Mouse (Mus musculus): ENCODE measurements around the gene Tfap2c. TPM values are rescaled to one million over a fixed set of nuclear protein-coding genes. Genes with fewer than 3 reads are reported as not detected.

Tfap2c gene
- polyA plus RNA-seq (2016; fragmentation: Nextera tagmentation; extraction: Ambion mirVana), result 38.2 and 43.2 TPM in 2 replicates

GRCm38 (mm10) chr2:172549371-172550155 is at the start of gene Tfap2c:
Gene Tfap2c, plus strand, starts transcription at chr2:172549593.
- Histone ChIP-seq H3K27ac (peak within 1 kb of the TSS; percentile 89), H3K4me3 (peak within 1 kb of the TSS; percentile 64), H3K4me1 (peaks cover 93% of the 10 kb centered on the region), H3K27me3 (ENCODE audit: poor library complexity, severe bottlenecking) (peaks cover 100% of the 10 kb centered on the region), H3K9me3 (no peaks in the 10 kb centered on the region), H3K36me3 (replicated peaks) (peaks cover 20% of the 10 kb centered on the region)
- WGBS, result under 1% methylated on average over 70 of the region's 70 CpGs
- peak; percentile 75 for DNase-seq (ENCODE audit: extremely low spot score, low spot score)

- Histone ChIP-seq H3K27ac (no peak overlapping the region), H3K27me3 (ENCODE audit: poor library complexity, severe bottlenecking) (no peaks in the 10 kb centered on the region), H3K9me3 (no peaks in the 10 kb centered on the region), H3K4me3 (no peak overlapping the region), H3K4me1 (peaks cover 11% of the 10 kb centered on the region; the same call in 1 of the 2 replicates), H3K36me3 (replicated peaks) (no peaks in the 10 kb centered on the region)
- no peak for DNase-seq (ENCODE audit: extremely low spot score, low spot score)
- 52% methylated on average over 7 of the region's 7 CpGs for WGBS
These were observed 48.6 kb upstream of the Tfap2c start for GRCm38 (mm10) chr2:172500752-172501316.

DNA sequence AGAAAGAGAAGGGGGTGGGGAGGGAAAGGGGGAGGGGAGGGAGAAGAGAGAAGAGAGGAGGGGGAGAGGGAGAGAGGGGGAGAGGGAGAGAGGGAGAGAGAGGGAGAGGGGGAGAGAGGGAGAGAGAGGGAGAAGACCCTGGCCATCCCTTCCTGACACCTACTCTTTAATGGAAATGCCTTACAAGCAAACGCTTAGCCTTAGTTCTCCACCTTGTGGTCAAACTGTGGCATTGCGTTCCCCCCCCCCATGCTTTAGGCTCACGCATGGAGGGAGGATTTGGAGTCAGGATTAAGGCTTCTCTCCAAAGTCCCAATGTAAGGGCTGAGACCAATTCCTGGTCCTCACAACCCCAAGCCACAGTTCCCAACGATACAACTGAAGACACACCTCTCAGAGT is 48.1 kb upstream of the Tfap2c start:
- Histone ChIP-seq H3K27me3 (ENCODE audit: poor library complexity, severe bottlenecking) (no peaks in the 10 kb centered on the region), H3K4me3 (no peak overlapping the region), H3K27ac (no peak overlapping the region), H3K36me3 (replicated peaks) (no peaks in the 10 kb centered on the region), H3K9me3 (no peaks in the 10 kb centered on the region), H3K4me1 (peaks cover 11% of the 10 kb centered on the region; the same call in 1 of the 2 replicates)
- DNase-seq (ENCODE audit: extremely low spot score, low spot score), result peak; percentile 70
- WGBS, result 4% methylated on average over 4 of the region's 4 CpGs

GRCm38 (mm10) chr2:172502168-172502567 is 47.2 kb upstream of the Tfap2c start:
- Histone ChIP-seq H3K27me3 (ENCODE audit: poor library complexity, severe bottlenecking) (no peaks in the 10 kb centered on the region), H3K9me3 (no peaks in the 10 kb centered on the region), H3K4me3 (no peak overlapping the region), H3K36me3 (replicated peaks) (no peaks in the 10 kb centered on the region), H3K4me1 (peaks cover 11% of the 10 kb centered on the region; the same call in 1 of the 2 replicates), H3K27ac (no peak overlapping the region)
- no peak for DNase-seq (ENCODE audit: extremely low spot score, low spot score)
- WGBS, result 72% methylated on average over 14 of the region's 14 CpGs

GRCm38 (mm10) chr2:172506121-172506520 is 43.3 kb upstream of the Tfap2c start:
- 91% methylated on average over 7 of the region's 7 CpGs for whole genome bisulfite sequencing
- DNase-seq (ENCODE audit: extremely low spot score, low spot score), result no peak
- peaks cover 6% of the 10 kb centered on the region; the same call in 1 of the 2 replicates for H3K4me1 ChIP-seq
- no peaks in the 10 kb centered on the region for H3K27me3 ChIP-seq (ENCODE audit: poor library complexity, severe bottlenecking)
- no peak overlapping the region for H3K4me3 ChIP-seq
- H3K36me3 ChIP-seq (replicated peaks), result no peaks in the 10 kb centered on the region
- no peak overlapping the region for H3K27ac ChIP-seq
- no peaks in the 10 kb centered on the region for H3K9me3 ChIP-seq

GRCm38 (mm10) chr2:172510056-172510712 is 39.2 kb upstream of the Tfap2c start:
- Histone ChIP-seq H3K36me3 (replicated peaks) (no peaks in the 10 kb centered on the region), H3K27me3 (ENCODE audit: poor library complexity, severe bottlenecking) (no peaks in the 10 kb centered on the region), H3K27ac (no peak overlapping the region), H3K4me3 (no peak overlapping the region), H3K9me3 (no peaks in the 10 kb centered on the region), H3K4me1 (no peaks in the 10 kb centered on the region)
- 92% methylated on average over 15 of the region's 15 CpGs for WGBS
- no peak for DNase-seq (ENCODE audit: extremely low spot score, low spot score)

GRCm38 (mm10) chr2:172510899-172511298 is 38.5 kb upstream of the Tfap2c start:
- Histone ChIP-seq H3K27ac (no peak overlapping the region), H3K9me3 (no peaks in the 10 kb centered on the region), H3K4me1 (no peaks in the 10 kb centered on the region), H3K4me3 (no peak overlapping the region), H3K36me3 (replicated peaks) (no peaks in the 10 kb centered on the region), H3K27me3 (ENCODE audit: poor library complexity, severe bottlenecking) (peaks cover 2% of the 10 kb centered on the region; the same call in 1 of the 2 replicates)
- WGBS, result 71% methylated on average over 3 of the region's 3 CpGs
- DNase-seq (ENCODE audit: extremely low spot score, low spot score), result no peak

GRCm38 (mm10) chr2:172516407-172516992 is 32.9 kb upstream of the Tfap2c start:
- DNase-seq (ENCODE audit: extremely low spot score, low spot score), result no peak
- H3K4me3 ChIP-seq, result no peak overlapping the region
- H3K27me3 ChIP-seq (ENCODE audit: poor library complexity, severe bottlenecking), result peaks cover 17% of the 10 kb centered on the region
- no peaks in the 10 kb centered on the region for H3K36me3 ChIP-seq (replicated peaks)
- H3K27ac ChIP-seq, result peak overlapping the region; percentile 30; the same call in 1 of the 2 replicates
- peaks cover 4% of the 10 kb centered on the region; the same call in 1 of the 2 replicates for H3K9me3 ChIP-seq
- H3K4me1 ChIP-seq, result peaks cover 22% of the 10 kb centered on the region
- 27% methylated on average over 11 of the region's 11 CpGs for WGBS

GRCm38 (mm10) chr2:172520616-172521371 is 28.6 kb upstream of the Tfap2c start:
- Histone ChIP-seq H3K4me3 (no peak overlapping the region), H3K36me3 (replicated peaks) (no peaks in the 10 kb centered on the region), H3K27me3 (ENCODE audit: poor library complexity, severe bottlenecking) (peaks cover 16% of the 10 kb centered on the region), H3K27ac (no peak overlapping the region), H3K4me1 (peaks cover 22% of the 10 kb centered on the region), H3K9me3 (peaks cover 4% of the 10 kb centered on the region; the same call in 1 of the 2 replicates)
- 87% methylated on average over 9 of the region's 9 CpGs for WGBS
- no peak for DNase-seq (ENCODE audit: extremely low spot score, low spot score)

DNA sequence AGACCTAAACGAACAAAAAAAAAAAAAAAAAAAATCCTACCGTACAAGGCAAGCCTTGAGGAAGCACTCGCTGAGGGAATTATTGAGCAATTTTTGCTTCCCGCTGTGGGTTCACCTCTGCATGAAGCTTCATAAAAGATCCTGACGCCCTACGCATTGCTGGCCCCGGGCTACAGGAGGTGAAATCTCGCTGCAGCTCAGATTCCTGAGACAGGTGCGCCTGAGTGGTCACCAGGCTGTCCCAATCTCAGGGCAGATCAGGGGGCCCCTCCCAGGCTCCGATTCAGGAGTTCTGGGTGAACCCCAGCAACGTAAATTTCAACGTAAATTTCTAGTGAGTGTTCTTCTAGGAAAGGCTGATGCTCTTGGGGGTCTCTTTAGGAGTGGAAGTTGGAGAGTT is 26.9 kb upstream of the Tfap2c start:
- Histone ChIP-seq H3K4me3 (no peak overlapping the region), H3K36me3 (replicated peaks) (no peaks in the 10 kb centered on the region), H3K27ac (no peak overlapping the region), H3K4me1 (peaks cover 13% of the 10 kb centered on the region), H3K27me3 (ENCODE audit: poor library complexity, severe bottlenecking) (peaks cover 13% of the 10 kb centered on the region), H3K9me3 (peaks cover 1% of the 10 kb centered on the region; the same call in 1 of the 2 replicates)
- 87% methylated on average over 12 of the region's 12 CpGs for WGBS
- DNase-seq (ENCODE audit: extremely low spot score, low spot score), result no peak

DNA sequence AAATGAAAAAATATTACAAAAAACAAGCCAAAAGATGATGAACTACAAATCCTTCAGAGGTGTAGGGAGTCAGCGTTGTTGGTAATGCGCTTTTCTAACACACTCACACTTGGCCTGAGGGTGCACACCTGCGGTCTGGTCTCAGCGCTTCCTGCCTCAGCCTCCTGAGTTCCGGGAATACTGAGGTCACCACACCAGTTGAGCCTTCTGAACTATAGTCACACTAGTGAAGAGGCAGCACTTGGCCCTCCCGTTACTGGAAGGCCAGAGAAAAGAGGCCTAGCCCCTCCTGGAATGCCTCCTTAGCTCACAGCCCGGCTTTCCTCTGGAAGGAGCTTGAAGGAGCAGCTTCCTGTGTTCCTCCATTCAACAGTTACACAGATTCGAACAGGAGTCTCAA is 22.2 kb upstream of the Tfap2c start:
- Histone ChIP-seq H3K4me1 (no peaks in the 10 kb centered on the region), H3K9me3 (no peaks in the 10 kb centered on the region), H3K27ac (no peak overlapping the region), H3K27me3 (ENCODE audit: poor library complexity, severe bottlenecking) (no peaks in the 10 kb centered on the region), H3K4me3 (no peak overlapping the region), H3K36me3 (replicated peaks) (no peaks in the 10 kb centered on the region)
- 87% methylated on average over 8 of the region's 8 CpGs for WGBS
- DNase-seq (ENCODE audit: extremely low spot score, low spot score), result no peak

- H3K4me1 ChIP-seq, result peaks cover 40% of the 10 kb centered on the region
- no peaks in the 10 kb centered on the region for H3K36me3 ChIP-seq (replicated peaks)
- no peak overlapping the region for H3K27ac ChIP-seq
- peaks cover 74% of the 10 kb centered on the region for H3K27me3 ChIP-seq (ENCODE audit: poor library complexity, severe bottlenecking)
- no peak overlapping the region for H3K4me3 ChIP-seq
- no peak for DNase-seq (ENCODE audit: extremely low spot score, low spot score)
- WGBS, result 60% methylated on average over 4 of the region's 4 CpGs
- peaks cover 16% of the 10 kb centered on the region for H3K9me3 ChIP-seq
These were observed 5.4 kb upstream of the Tfap2c start for GRCm38 (mm10) chr2:172543987-172544386.

All from forebrain, embryonic 10.5 days (tissue).